Mouse (Mus musculus): ENCODE results near the gene Fahd2a. TPM values are rescaled to one million over a fixed set of nuclear protein-coding genes. Genes with fewer than 3 reads are reported as not detected.

The Fahd2a gene
- polyA plus RNA-seq, 1 experiment: 41.2 TPM

GRCm38 (mm10) chr2:127433487-127434295 lies 10.7 kb downstream of the Fahd2a start:
- no peak for DNase-seq (ENCODE audit: low spot score)

GRCm38 (mm10) chr2:127430238-127430637 lies 14.1 kb downstream of the Fahd2a start:
- DNase-seq (ENCODE audit: low spot score): no peak

- no peak for DNase-seq (ENCODE audit: low spot score)
These were observed 19.4 kb downstream of the Fahd2a start, which contains the start of gene Gpat2 for GRCm38 (mm10) chr2:127424977-127425376. Gpat2 (plus strand) TSS chr2:127425199.

- DNase-seq (ENCODE audit: low spot score): no peak
These were observed 25.9 kb downstream of the Fahd2a start for GRCm38 (mm10) chr2:127418266-127418970.

- DNase-seq (ENCODE audit: low spot score): no peak
These were observed 27.7 kb downstream of the Fahd2a start for GRCm38 (mm10) chr2:127416706-127417105.

GRCm38 (mm10) chr2:127415806-127416205 lies 28.6 kb downstream of the Fahd2a start:
- no peak for DNase-seq (ENCODE audit: low spot score)

GRCm38 (mm10) chr2:127411126-127411525 lies 33.2 kb downstream of the Fahd2a start:
- DNase-seq (ENCODE audit: low spot score): no peak

DNA sequence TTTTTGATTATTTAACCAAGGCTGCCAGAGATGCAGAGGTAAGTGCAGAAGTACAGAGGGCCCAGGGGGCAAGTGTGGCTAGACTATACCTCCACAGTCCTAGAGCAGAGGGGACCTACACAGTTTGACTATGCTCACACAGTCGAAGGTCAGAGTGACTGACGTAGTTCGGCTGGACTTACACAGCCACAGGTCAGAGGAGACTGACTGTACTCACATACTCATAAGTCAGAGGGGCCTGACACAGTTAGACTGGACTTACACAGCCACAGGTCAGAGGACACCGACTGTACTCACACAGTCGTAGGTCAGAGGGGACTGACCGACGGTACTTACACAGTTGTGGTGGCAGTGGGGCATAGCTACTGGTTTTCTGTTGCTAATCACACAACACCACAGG lies 45.6 kb downstream of the Fahd2a start:
- no peak for DNase-seq (ENCODE audit: low spot score)

- DNase-seq (ENCODE audit: low spot score): no peak
These were observed 49.7 kb downstream of the Fahd2a start for GRCm38 (mm10) chr2:127394606-127395161.

- DNase-seq (ENCODE audit: low spot score): no peak
These were observed 53.0 kb downstream of the Fahd2a start for GRCm38 (mm10) chr2:127391323-127391722.

DNA sequence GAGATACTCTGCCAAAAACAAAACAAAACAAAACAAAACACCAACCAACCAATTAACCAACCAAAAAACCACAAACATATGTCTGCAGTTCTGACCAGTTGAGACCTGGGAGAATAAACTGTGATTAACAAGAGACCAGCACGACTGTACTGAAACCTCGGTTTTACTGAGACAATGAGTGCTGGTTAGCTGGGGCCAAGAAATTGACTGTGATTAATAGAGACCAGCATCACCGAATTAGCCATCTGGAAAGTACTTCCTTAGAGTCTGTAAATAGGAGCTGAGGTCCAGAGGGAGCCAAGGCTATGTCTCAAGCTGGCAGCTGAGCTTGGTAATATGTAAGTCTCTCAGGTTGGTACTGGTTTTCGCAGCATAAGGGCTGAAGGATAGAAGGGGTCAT lies 53.5 kb downstream of the Fahd2a start:
- DNase-seq (ENCODE audit: low spot score): no peak

DNA sequence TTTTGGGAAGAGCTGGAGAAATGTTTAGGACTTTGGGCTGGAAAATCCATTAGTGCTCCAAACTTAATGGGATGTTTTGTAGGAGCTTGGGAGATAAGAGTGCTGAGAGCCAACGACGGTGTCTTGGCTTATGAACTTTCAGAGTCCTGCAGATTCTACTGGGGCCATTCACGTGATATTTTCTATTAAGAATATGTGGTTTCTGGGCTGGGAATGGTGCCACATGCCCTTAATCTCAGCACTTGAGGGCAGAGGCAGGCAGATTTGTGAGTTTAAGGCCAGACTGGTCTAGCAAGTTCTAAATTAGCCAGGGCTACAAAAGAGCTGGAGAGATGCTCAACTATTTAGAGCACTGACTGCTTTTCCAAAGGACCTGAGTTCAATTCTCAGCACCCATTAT lies 54.0 kb downstream of the Fahd2a start:
- DNase-seq (ENCODE audit: low spot score): no peak

- DNase-seq (ENCODE audit: low spot score): no peak
These were observed 56.8 kb downstream of the Fahd2a start for GRCm38 (mm10) chr2:127387521-127387920.

Other genes with a start within 250 kb of the Fahd2a start
- gene 1810024B03Rik, start 236.3 kb downstream of the Fahd2a start, polyA plus RNA-seq (2012; rRNA removed): 3.3 and 3.5 TPM in 2 replicates
- gene Snrnp200, start 236.2 kb downstream of the Fahd2a start, polyA plus RNA-seq (2012; rRNA removed): 53.1 and 59.2 TPM in 2 replicates
- 62.3 and 68.2 TPM in 2 replicates for gene Ciao1, start 196.7 kb downstream of the Fahd2a start, polyA plus RNA-seq (2012; rRNA removed)
- gene Tmem127, start 196.7 kb downstream of the Fahd2a start, polyA plus RNA-seq (2012; rRNA removed): 38.7 and 45.4 TPM in 2 replicates
- 46.6 and 48.7 TPM in 2 replicates for gene Stard7, start 174.3 kb downstream of the Fahd2a start, polyA plus RNA-seq (2012; rRNA removed)
- 2.9 and 3.0 TPM in 2 replicates for gene Dusp2, start 108.4 kb downstream of the Fahd2a start, polyA plus RNA-seq (2012; rRNA removed)
- gene Astl, start 105.9 kb downstream of the Fahd2a start, polyA plus RNA-seq (2012; rRNA removed): not detected in 2 replicates
- gene Adra2b, start 81.4 kb downstream of the Fahd2a start, polyA plus RNA-seq (2012; rRNA removed): 0.03 and 0.09 TPM in 2 replicates
- 0.24 and 0.32 TPM in 2 replicates for gene Gpat2, start 19.4 kb downstream of the Fahd2a start, polyA plus RNA-seq (2012; rRNA removed)
- gene Kcnip3, start 77.5 kb upstream of the Fahd2a start, polyA plus RNA-seq (2012; rRNA removed): 4.2 and 4.8 TPM in 2 replicates
- gene Prom2, start 96.9 kb upstream of the Fahd2a start, polyA plus RNA-seq (2012; rRNA removed): 112 and 118 TPM in 2 replicates
- 5.5 and 5.9 TPM in 2 replicates for gene Zfp661, start 142.5 kb upstream of the Fahd2a start, polyA plus RNA-seq (2012; rRNA removed)
- 57.9 and 68.3 TPM in 2 replicates for gene Mrps5, start 142.7 kb upstream of the Fahd2a start, polyA plus RNA-seq (2012; rRNA removed)
- 113 and 133 TPM in 2 replicates for gene Mal, start 212.1 kb upstream of the Fahd2a start, polyA plus RNA-seq (2012; rRNA removed)